Mouse (Mus musculus) small intestine, adult 2 months (tissue): Measurements from ENCODE around the gene Sptb.

ENCODE experiments used
- CTCF ChIP-seq: fragments of 200-500 bp; IDR thresholded peaks from 2 replicates; pipeline ENCODE4 v1.5.1; 2012; ENCODE audit warnings: low read depth, mild to moderate bottlenecking, control low read depth, inconsistent platforms, low read length, moderate library complexity, mixed read lengths; ENCODE audit not compliant: insufficient replicate concordance, insufficient read length; ENCODE audit errors: extremely low read depth
- POLR2A ChIP-seq: fragments of 200-500 bp; IDR thresholded peaks from 2 replicates; pipeline ENCODE4 v1.6.1; 2012; ENCODE audit warnings: low read depth, mild to moderate bottlenecking, control low read depth, inconsistent platforms, low read length, moderate library complexity

GRCm38 (mm10) chr12:76676477-76676876, 33.9 kb downstream of the Sptb start:
- TF ChIP-seq POLR2A = no peak
- no peak for TF ChIP-seq CTCF
